Mouse (Mus musculus): ENCODE results near the gene Ift43.

DNA sequence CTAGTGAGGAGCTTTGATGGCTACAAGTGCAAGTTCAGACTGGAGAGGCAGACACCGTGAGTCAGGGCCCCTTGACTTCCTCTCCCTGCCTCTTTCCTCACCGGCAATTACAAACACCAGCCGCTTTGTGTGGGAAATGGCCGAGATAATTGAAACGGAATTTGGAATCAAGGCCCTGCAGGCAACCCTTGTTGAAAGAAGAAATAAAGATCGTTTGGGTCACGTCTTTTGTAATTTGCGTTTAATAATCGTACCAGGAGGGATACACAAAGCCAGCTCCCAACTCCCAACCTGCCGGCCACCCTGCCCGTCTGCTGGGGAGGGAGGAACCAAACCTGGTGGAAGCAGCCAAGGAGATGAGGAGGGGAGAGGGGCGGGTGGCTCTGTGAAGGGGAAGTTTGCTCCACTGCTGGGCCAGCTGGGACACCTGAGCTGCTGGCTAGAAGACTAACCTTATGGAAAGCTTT is 93.2 kb downstream of the Ift43 start:
- TF ChIP-seq CTCF (conservative IDR thresholded peaks at IDR 0.05; ENCODE audit: low read length) (no peak), POU5F1 (IDR thresholded peaks at IDR 0.05; ENCODE audit: borderline replicate concordance, low read length) (no peak)
